Mouse (Mus musculus) embryonic fibroblast, embryonic 13.5 days (primary cell): ENCODE measurements around the gene Shank1.

ENCODE experiments used
- CTCF ChIP-seq: IDR thresholded peaks from 2 replicates; pipeline ENCODE4 v1.5.1; 2011; ENCODE audit warnings: mild to moderate bottlenecking, control low read depth, low read length, moderate library complexity, borderline replicate concordance; ENCODE audit not compliant: insufficient read depth
- POLR2A ChIP-seq: IDR thresholded peaks from 2 replicates; pipeline ENCODE4 v1.6.1; 2011; ENCODE audit warnings: low read depth, mild to moderate bottlenecking, control low read depth, low read length, moderate library complexity

- TF ChIP-seq POLR2A (no peak), CTCF (no peak)
These were observed 22.3 kb upstream of the Shank1 start for GRCm38 (mm10) chr7:44287760-44288159.
